Mouse (Mus musculus): Measurements from ENCODE around the gene Entpd6. TPM values are rescaled to one million over a fixed set of nuclear protein-coding genes. Genes with fewer than 3 reads are reported as not detected.

Gene Entpd6
- polyA plus RNA-seq, 1 experiment from 2014 or later = 34.8 TPM

GRCm38 (mm10) chr2:150808812-150809211, 60.0 kb downstream of the Entpd6 start:
- 92% methylated on average over 6 of the region's 6 CpGs for WGBS
- H3K9me3 ChIP-seq (ENCODE audit: low read length) = no peaks in the 10 kb centered on the region
- no peak overlapping the region for H3K9ac ChIP-seq (replicated peaks; ENCODE audit: low read length)
- H3K4me3 ChIP-seq (ENCODE audit: low read length) = no peak overlapping the region
- no peaks in the 10 kb centered on the region for H3K27me3 ChIP-seq (ENCODE audit: insufficient read depth, low read length)
- no peak overlapping the region for H3K27ac ChIP-seq (ENCODE audit: low read length)
- no peak overlapping the region for H3K4me2 ChIP-seq (replicated peaks; ENCODE audit: low read depth, low read length)
- no peak for ATAC-seq (ENCODE audit: low FRiP score, low TSS enrichment)
- no peaks in the 10 kb centered on the region for H3K4me1 ChIP-seq (ENCODE audit: insufficient read depth, low read length)
- peaks cover 73% of the 10 kb centered on the region for H3K36me3 ChIP-seq (ENCODE audit: insufficient read depth, low read length)

DNA sequence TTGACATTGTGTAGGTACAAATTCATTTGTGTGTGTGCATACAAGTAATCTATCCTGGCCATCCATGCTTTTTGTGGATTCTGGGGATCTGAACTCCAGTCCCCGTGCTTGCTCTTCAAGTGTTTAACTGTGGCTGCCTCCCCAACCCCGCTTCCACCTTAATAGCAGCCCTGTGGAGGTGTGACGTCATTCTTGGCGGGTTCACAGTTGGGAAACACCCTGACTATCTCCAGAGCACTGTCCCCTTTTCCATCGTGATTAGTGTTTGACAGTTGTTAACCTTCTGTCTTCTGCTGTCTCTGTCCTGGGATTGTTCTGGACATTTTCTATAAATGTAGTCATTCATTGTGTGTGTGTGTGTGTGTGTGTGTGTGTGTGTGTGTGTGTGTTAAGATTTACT, 61.8 kb downstream of the Entpd6 start:
- Histone ChIP-seq H3K4me3 (ENCODE audit: low read length) (no peak overlapping the region), H3K27me3 (ENCODE audit: insufficient read depth, low read length) (no peaks in the 10 kb centered on the region), H3K36me3 (ENCODE audit: insufficient read depth, low read length) (peaks cover 83% of the 10 kb centered on the region), H3K9ac (replicated peaks; ENCODE audit: low read length) (no peak overlapping the region), H3K4me2 (replicated peaks; ENCODE audit: low read depth, low read length) (no peak overlapping the region), H3K9me3 (ENCODE audit: low read length) (no peaks in the 10 kb centered on the region), H3K4me1 (ENCODE audit: insufficient read depth, low read length) (no peaks in the 10 kb centered on the region), H3K27ac (ENCODE audit: low read length) (no peak overlapping the region)
- WGBS = 78% methylated on average over 5 of the region's 5 CpGs
- ATAC-seq (ENCODE audit: low FRiP score, low TSS enrichment) = no peak

- H3K27ac ChIP-seq (ENCODE audit: low read length) = no peak overlapping the region
- H3K36me3 ChIP-seq (ENCODE audit: insufficient read depth, low read length) = peaks cover 85% of the 10 kb centered on the region
- H3K9me3 ChIP-seq (ENCODE audit: low read length) = no peaks in the 10 kb centered on the region
- no peaks in the 10 kb centered on the region for H3K27me3 ChIP-seq (ENCODE audit: insufficient read depth, low read length)
- no peak overlapping the region for H3K4me3 ChIP-seq (ENCODE audit: low read length)
- H3K4me1 ChIP-seq (ENCODE audit: insufficient read depth, low read length) = no peaks in the 10 kb centered on the region
- WGBS = 93% methylated on average over 6 of the region's 6 CpGs
- no peak overlapping the region for H3K9ac ChIP-seq (replicated peaks; ENCODE audit: low read length)
- no peak for ATAC-seq (ENCODE audit: low FRiP score, low TSS enrichment)
- H3K4me2 ChIP-seq (replicated peaks; ENCODE audit: low read depth, low read length) = no peak overlapping the region
These were observed 64.0 kb downstream of the Entpd6 start for GRCm38 (mm10) chr2:150812816-150813215.

DNA sequence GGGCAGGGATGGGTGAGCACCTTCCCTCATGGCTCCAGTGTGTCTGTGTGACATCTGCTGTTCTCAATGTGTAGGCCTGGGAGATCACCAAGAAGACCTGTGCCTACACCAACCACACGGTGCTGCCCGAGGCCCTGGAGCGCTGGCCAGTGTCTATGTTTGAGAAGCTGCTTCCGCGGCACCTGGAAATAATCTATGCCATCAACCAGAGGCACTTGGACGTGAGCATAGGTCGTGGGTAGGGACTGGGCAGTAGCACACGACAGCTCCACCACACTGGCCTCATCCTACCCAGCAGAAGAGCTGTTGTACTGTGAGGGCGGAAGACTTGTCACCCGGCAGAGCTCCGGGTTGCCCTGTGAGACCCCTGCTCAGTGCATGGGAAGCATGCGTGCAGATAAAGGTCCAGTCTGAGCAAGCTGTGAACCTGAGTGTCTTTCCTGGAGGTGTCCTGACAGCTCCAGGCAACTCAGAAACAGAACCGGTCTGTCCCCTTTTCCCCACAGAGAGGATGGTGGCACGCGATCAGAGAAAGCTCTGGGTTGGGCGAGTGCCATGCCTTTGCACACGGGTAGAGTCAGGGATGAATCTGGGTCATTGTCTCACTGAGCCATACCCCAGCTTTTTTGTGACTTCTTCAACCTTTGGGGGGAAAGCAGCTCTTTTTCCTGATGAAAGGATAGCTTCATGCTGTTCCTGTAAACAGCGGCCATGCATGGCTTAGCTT, 68.0 kb downstream of the Entpd6 start:
- no peaks in the 10 kb centered on the region for H3K9me3 ChIP-seq (ENCODE audit: low read length)
- ATAC-seq (ENCODE audit: low FRiP score, low TSS enrichment) = no peak
- no peak overlapping the region for H3K9ac ChIP-seq (replicated peaks; ENCODE audit: low read length)
- H3K4me3 ChIP-seq (ENCODE audit: low read length) = no peak overlapping the region
- H3K27me3 ChIP-seq (ENCODE audit: insufficient read depth, low read length) = no peaks in the 10 kb centered on the region
- H3K27ac ChIP-seq (ENCODE audit: low read length) = no peak overlapping the region
- 94% methylated on average over 18 of the region's 18 CpGs for WGBS
- peaks cover 82% of the 10 kb centered on the region for H3K36me3 ChIP-seq (ENCODE audit: insufficient read depth, low read length)
- no peaks in the 10 kb centered on the region for H3K4me1 ChIP-seq (ENCODE audit: insufficient read depth, low read length)
- no peak overlapping the region for H3K4me2 ChIP-seq (replicated peaks; ENCODE audit: low read depth, low read length)

GRCm38 (mm10) chr2:150818742-150819141, 69.9 kb downstream of the Entpd6 start:
- WGBS = 80% methylated on average over 8 of the region's 8 CpGs

DNA sequence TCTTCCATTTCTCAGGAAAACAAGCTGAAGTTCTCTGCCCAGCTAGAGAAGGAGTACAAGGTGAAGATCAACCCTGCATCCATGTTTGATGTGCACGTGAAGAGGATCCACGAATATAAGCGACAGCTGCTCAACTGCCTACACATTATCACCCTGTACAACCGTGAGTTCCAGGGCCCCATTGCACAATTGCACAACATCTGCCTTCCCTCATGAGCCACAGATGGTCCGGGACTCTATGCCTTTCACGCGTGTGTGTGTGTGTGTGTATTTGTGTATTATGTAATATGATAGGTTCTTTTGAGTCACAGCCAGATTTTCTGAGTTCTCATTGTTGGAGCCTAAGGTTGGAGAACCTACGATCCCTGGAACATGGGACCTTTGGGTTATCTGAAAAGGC, 71.9 kb downstream of the Entpd6 start:
- 93% methylated on average over 8 of the region's 8 CpGs for WGBS
- no peak overlapping the region for H3K27ac ChIP-seq (ENCODE audit: low read length)
- no peaks in the 10 kb centered on the region for H3K9me3 ChIP-seq (ENCODE audit: low read length)
- H3K4me3 ChIP-seq (ENCODE audit: low read length) = no peak overlapping the region
- H3K9ac ChIP-seq (replicated peaks; ENCODE audit: low read length) = no peak overlapping the region
- H3K27me3 ChIP-seq (ENCODE audit: insufficient read depth, low read length) = no peaks in the 10 kb centered on the region
- peaks cover 77% of the 10 kb centered on the region for H3K36me3 ChIP-seq (ENCODE audit: insufficient read depth, low read length)
- no peaks in the 10 kb centered on the region for H3K4me1 ChIP-seq (ENCODE audit: insufficient read depth, low read length)
- ATAC-seq (ENCODE audit: low FRiP score, low TSS enrichment) = no peak
- no peak overlapping the region for H3K4me2 ChIP-seq (replicated peaks; ENCODE audit: low read depth, low read length)

More at GRCm38 (mm10) chr2:150818742-150819141, 69.9 kb downstream of the Entpd6 start:
- no peak overlapping the region for H3K27ac ChIP-seq (ENCODE audit: low read length)
- H3K4me2 ChIP-seq (replicated peaks; ENCODE audit: low read depth, low read length) = no peak overlapping the region
- H3K4me1 ChIP-seq (ENCODE audit: insufficient read depth, low read length) = no peaks in the 10 kb centered on the region
- no peak overlapping the region for H3K9ac ChIP-seq (replicated peaks; ENCODE audit: low read length)
- H3K36me3 ChIP-seq (ENCODE audit: insufficient read depth, low read length) = peaks cover 80% of the 10 kb centered on the region
- no peaks in the 10 kb centered on the region for H3K27me3 ChIP-seq (ENCODE audit: insufficient read depth, low read length)
- ATAC-seq (ENCODE audit: low FRiP score, low TSS enrichment) = no peak
- H3K4me3 ChIP-seq (ENCODE audit: low read length) = no peak overlapping the region
- H3K9me3 ChIP-seq (ENCODE audit: low read length) = no peaks in the 10 kb centered on the region

Other genes with a start within 250 kb of the Entpd6 start
- 0.27 TPM in 1 of 2 replicates, not detected in the other for gene Cst7, start 178.6 kb upstream of the Entpd6 start, polyA plus RNA-seq (2015; fragmentation: Nextera tagmentation; extraction: Ambion mirVana)
- 55.4 and 58.0 TPM in 2 replicates for gene Apmap, start 140.5 kb upstream of the Entpd6 start, polyA plus RNA-seq (2015; fragmentation: Nextera tagmentation; extraction: Ambion mirVana)
- 14.5 and 15.7 TPM in 2 replicates for gene Acss1, start 80.5 kb upstream of the Entpd6 start, polyA plus RNA-seq (2015; fragmentation: Nextera tagmentation; extraction: Ambion mirVana)
- gene Vsx1, start 59.7 kb upstream of the Entpd6 start, polyA plus RNA-seq (2015; fragmentation: Nextera tagmentation; extraction: Ambion mirVana) = not detected in 2 replicates
- 94.4 and 95.6 TPM in 2 replicates for gene Pygb, start 37.7 kb downstream of the Entpd6 start, polyA plus RNA-seq (2015; fragmentation: Nextera tagmentation; extraction: Ambion mirVana)
- gene Abhd12, start 155.7 kb downstream of the Entpd6 start, polyA plus RNA-seq (2015; fragmentation: Nextera tagmentation; extraction: Ambion mirVana) = 71.0 and 74.1 TPM in 2 replicates
- 41.6 and 43.3 TPM in 2 replicates for gene Gins1, start 156.4 kb downstream of the Entpd6 start, polyA plus RNA-seq (2015; fragmentation: Nextera tagmentation; extraction: Ambion mirVana)